Mouse (Mus musculus) Patski (cell line): ENCODE results near the gene Psmd8. TPM values are rescaled to one million over a fixed set of nuclear protein-coding genes. Genes with fewer than 3 reads are reported as not detected.
A peak's percentile ranks its signal among the peaks of the same experiment; 100 is the strongest.

Experiments used
- ATAC-seq: fragments of 100-300 bp; one replicate; pipeline ENCODE4 v1.8.0; 2021
- CTCF ChIA-PET: fragments of 350-600 bp; sonication (Branson Sonifier 250); formaldehyde crosslinking; loops from one replicate; lab custom pipeline; 2022; ENCODE audit warnings: inconsistent platforms; lab: Charles Lee
- POLR2A ChIA-PET: fragments of 350-600 bp; sonication (Branson Sonifier 250); formaldehyde crosslinking; loops from one replicate; lab custom pipeline; 2022; ENCODE audit warnings: antibody characterized with exemption, inconsistent platforms; lab: Charles Lee
- DNase-seq: peaks from one replicate; pipeline ENCODE4 v3.0.0-alpha.2; 2011; ENCODE audit warnings: low read depth, low spot score
- H3K27me3 ChIP-seq: fragments of 371-371 bp; one replicate; pipeline ENCODE4 v1.5.1; 2021
- CTCF ChIP-seq: fragments of 100-300 bp; IDR thresholded peaks from one replicate; pipeline ENCODE4 v1.5.1; 2021
- in situ Hi-C: fragments of 300-500 bp; cut with MboI; formaldehyde crosslinking; loops from 3 replicates; pipeline ENCODE4 v1.11.1; 2018; ENCODE audit warnings: low pct_unique_long_range_greater_than_20kb, mixed read lengths
- polyA plus RNA-seq: library from polyadenylated mRNA; unstranded; gene quantifications from one replicate; pipeline ENCODE4 v1.2.3, GENCODE M21; 2021

The Psmd8 gene
- polyA plus RNA-seq, 1 experiment from 2014 or later, result 241 TPM

GRCm38 (mm10) chr7:29137429-29137828 is 43.1 kb downstream of the Psmd8 start:
- ATAC-seq, result no peak
- TF ChIP-seq CTCF, result no peak
- ChIA-PET CTCF (no interaction called here), POLR2A (interaction anchor here (0.7 kb wide), 1 partner anchor 138 kb away, joined by 8 read pairs; no protein-coding TSS in a partner anchor)
- no peak for DNase-seq
- in situ Hi-C loops, result loop anchor here (5.0 kb wide), 1 partner anchor 95 kb away; the partner anchor contains the start of gene Kcnk6
- peaks cover 27% of the 10 kb centered on the region for H3K27me3 ChIP-seq

- no peak for ATAC-seq
- no peak for TF ChIP-seq CTCF
- POLR2A ChIA-PET, result no interaction called here
- DNase-seq, result no peak
- in situ Hi-C loops, result loop anchor here (5.0 kb wide), 1 partner anchor 97 kb away; the partner anchor contains the start of gene Kcnk6
- peaks cover 27% of the 10 kb centered on the region for H3K27me3 ChIP-seq
- CTCF ChIA-PET, result no interaction called here
Observed at GRCm38 (mm10) chr7:29134693-29135386, 45.7 kb downstream of the Psmd8 start, which contains the start of gene Rasgrp4. Rasgrp4 (plus strand) TSS chr7:29134851.

GRCm38 (mm10) chr7:29134230-29134629 is 46.3 kb downstream of the Psmd8 start:
- DNase-seq, result no peak
- POLR2A ChIA-PET, result no interaction called here
- TF ChIP-seq CTCF, result no peak
- in situ Hi-C loops, result no loop called here
- H3K27me3 ChIP-seq, result peaks cover 27% of the 10 kb centered on the region
- no peak for ATAC-seq
- CTCF ChIA-PET, result no interaction called here

GRCm38 (mm10) chr7:29128725-29129124 is 51.8 kb downstream of the Psmd8 start:
- POLR2A ChIA-PET, result no interaction called here

GRCm38 (mm10) chr7:29126173-29126915 is 54.2 kb downstream of the Psmd8 start:
- peak; percentile 86 for TF ChIP-seq CTCF
- H3K27me3 ChIP-seq, result no peaks in the 10 kb centered on the region
- CTCF ChIA-PET, result interaction anchor here (0.6 to 2.1 kb wide), 10 partner anchors 20 to 175 kb away, joined by 3 to 12 read pairs (median 4); no protein-coding TSS in a partner anchor
- in situ Hi-C loops, result loop anchor here (5.0 kb wide), 1 partner anchor 166 kb away; no protein-coding TSS in a partner anchor
- DNase-seq, result peak; percentile 24
- POLR2A ChIA-PET, result no interaction called here
- ATAC-seq, result no peak

More at GRCm38 (mm10) chr7:29128725-29129124, 51.8 kb downstream of the Psmd8 start:
- peaks cover 4% of the 10 kb centered on the region for H3K27me3 ChIP-seq
- no peak for DNase-seq
- CTCF ChIA-PET, result interaction anchor here (0.9 to 2.6 kb wide), 3 partner anchors 32 to 172 kb away, joined by 4 to 8 read pairs (median 4); no protein-coding TSS in a partner anchor
- in situ Hi-C loops, result loop anchor here (5.0 kb wide), 1 partner anchor 164 kb away; no protein-coding TSS in a partner anchor
- TF ChIP-seq CTCF, result peak; percentile 70
- no peak for ATAC-seq

DNA sequence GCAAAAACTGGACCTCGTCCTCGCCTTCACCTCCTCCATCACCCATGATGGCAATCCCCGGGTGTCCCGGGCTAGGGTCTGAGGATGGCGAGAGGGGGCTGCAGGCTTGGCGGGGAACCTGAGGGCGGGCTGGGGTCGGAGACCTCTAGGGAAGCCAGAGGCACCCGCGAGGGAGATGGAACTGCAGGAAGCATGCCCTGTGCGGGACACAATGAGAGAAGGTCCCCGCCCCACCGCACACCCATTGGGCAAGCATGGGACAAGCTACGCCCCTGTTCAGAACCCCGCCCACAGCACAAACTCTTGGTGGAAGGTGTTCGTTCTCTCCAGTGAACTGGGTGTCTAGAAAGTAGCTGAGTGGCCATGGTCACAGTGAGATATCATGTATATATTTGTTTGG is 55.5 kb downstream of the Psmd8 start, which contains the start of gene Ryr1:
Ryr1 (minus strand) TSS at position 210 of the 400 bp plus-strand sequence.
- DNase-seq, result no peak
- CTCF ChIA-PET, result interaction anchor here (2.0 to 2.1 kb wide), 2 partner anchors 21 to 119 kb away, joined by 5 to 10 read pairs; no protein-coding TSS in a partner anchor
- in situ Hi-C loops, result loop anchor here (5.0 to 25.0 kb wide), 2 partner anchors 167 to 412 kb away; no protein-coding TSS in a partner anchor
- TF ChIP-seq CTCF, result no peak
- no peaks in the 10 kb centered on the region for H3K27me3 ChIP-seq
- peak; percentile 65 for ATAC-seq
- POLR2A ChIA-PET, result no interaction called here

Other genes with a start within 250 kb of the Psmd8 start
- 485 TPM for gene Actn4, start 218.4 kb downstream of the Psmd8 start, polyA plus RNA-seq
- gene Eif3k, start 198.8 kb downstream of the Psmd8 start, polyA plus RNA-seq, result 328 TPM
- 4.7 TPM for gene Map4k1, start 198.7 kb downstream of the Psmd8 start, polyA plus RNA-seq
- gene Ryr1, start 55.5 kb downstream of the Psmd8 start, polyA plus RNA-seq, result 0.03 TPM
- 0.05 TPM for gene Rasgrp4, start 45.9 kb downstream of the Psmd8 start, polyA plus RNA-seq
- 18.8 TPM for gene Fam98c, start 24.5 kb downstream of the Psmd8 start, polyA plus RNA-seq
- gene Ggn, start 10.5 kb downstream of the Psmd8 start, polyA plus RNA-seq, result 3.1 TPM
- gene Spred3, start 10.3 kb downstream of the Psmd8 start, polyA plus RNA-seq, result 42.6 TPM
- not detected for gene Catsperg1, start 33.3 kb upstream of the Psmd8 start, polyA plus RNA-seq
- gene Kcnk6, start 51.8 kb upstream of the Psmd8 start, polyA plus RNA-seq, result not detected
- 57.0 TPM for gene Yif1b, start 57.6 kb upstream of the Psmd8 start, polyA plus RNA-seq
- 165 TPM for gene 2200002D01Rik, start 67.8 kb upstream of the Psmd8 start, polyA plus RNA-seq
- gene Spint2, start 101.2 kb upstream of the Psmd8 start, polyA plus RNA-seq, result 446 TPM
- 5.1 TPM for gene Ppp1r14a, start 108.6 kb upstream of the Psmd8 start, polyA plus RNA-seq
- 6.2 TPM for gene Dpf1, start 123.2 kb upstream of the Psmd8 start, polyA plus RNA-seq